Mouse (Mus musculus): ENCODE results near the gene Hsd17b11. TPM values are rescaled to one million over a fixed set of nuclear protein-coding genes. Genes with fewer than 3 reads are reported as not detected.
A peak's percentile ranks its signal among the peaks of the same experiment; 100 is the strongest.

Hsd17b11 gene
- polyA plus RNA-seq, 1 experiment from 2014 or later: 1.5 TPM

DNA sequence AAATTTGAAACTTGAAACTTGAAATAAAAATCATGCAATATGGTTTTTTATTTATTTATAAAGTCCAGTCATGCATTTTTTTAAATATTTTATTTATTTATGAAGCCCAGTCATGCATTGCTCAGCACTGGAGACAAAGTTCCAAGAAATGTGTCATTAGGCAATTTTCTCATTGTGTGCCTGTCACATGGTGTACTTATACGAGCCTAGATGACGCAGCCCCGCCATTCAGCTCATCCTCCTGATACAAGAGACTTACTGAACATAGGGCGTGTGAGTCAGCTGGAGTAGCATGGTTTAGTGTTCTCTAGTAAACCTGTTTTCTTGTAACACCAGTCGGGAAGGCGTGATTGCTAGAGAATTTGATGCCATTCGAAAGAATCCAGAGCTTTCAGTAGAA lies 34.6 kb upstream of the Hsd17b11 start:
- Histone ChIP-seq H3K27me3 (ENCODE audit: control insufficient read depth, insufficient read depth, low read length) (no peaks in the 10 kb centered on the region), H3K4me3 (ENCODE audit: low read depth, low read length) (no peak overlapping the region), H3K4me1 (ENCODE audit: control insufficient read depth, insufficient read depth, low read length) (no peaks in the 10 kb centered on the region), H3K36me3 (ENCODE audit: control insufficient read depth, insufficient read depth, low read length) (peaks cover 7% of the 10 kb centered on the region; the same call in 1 of the 2 replicates), H3K27ac (ENCODE audit: low read depth, low read length) (no peak overlapping the region), H3K9me3 (ENCODE audit: control insufficient read depth, low read length) (no peaks in the 10 kb centered on the region), H3K4me2 (ENCODE audit: low read depth) (no peak overlapping the region), H3K9ac (ENCODE audit: low read length) (no peak overlapping the region)
- ATAC-seq (ENCODE audit: insufficient read depth, low FRiP score, low TSS enrichment) (no peak), DNase-seq (ENCODE audit: low spot score) (no peak)
- WGBS: 89% methylated on average over 7 of the region's 7 CpGs

DNA sequence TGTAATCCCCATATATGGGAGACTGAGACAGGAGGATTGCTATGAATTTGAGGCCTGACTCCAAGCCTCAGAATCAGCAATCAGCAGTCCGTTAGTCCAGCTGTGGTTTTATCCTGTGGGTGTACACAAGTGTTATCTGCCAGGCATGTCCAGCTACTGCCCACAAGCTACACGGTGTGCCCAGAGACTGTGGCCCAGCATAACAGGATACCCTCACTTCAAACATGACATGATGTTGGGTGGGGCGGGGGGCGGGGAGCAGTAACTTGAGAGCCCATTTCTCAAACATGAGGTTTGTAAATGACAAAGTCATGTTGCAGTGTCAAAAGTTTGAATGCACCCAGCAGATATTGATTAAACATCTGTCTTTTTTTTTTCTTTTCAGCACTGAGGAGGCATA lies 34.1 kb upstream of the Hsd17b11 start:
- H3K4me1 ChIP-seq (ENCODE audit: control insufficient read depth, insufficient read depth, low read length): no peaks in the 10 kb centered on the region
- no peaks in the 10 kb centered on the region for H3K27me3 ChIP-seq (ENCODE audit: control insufficient read depth, insufficient read depth, low read length)
- no peak overlapping the region for H3K27ac ChIP-seq (ENCODE audit: low read depth, low read length)
- H3K36me3 ChIP-seq (ENCODE audit: control insufficient read depth, insufficient read depth, low read length): peaks cover 9% of the 10 kb centered on the region; the same call in 1 of the 2 replicates
- H3K4me2 ChIP-seq (ENCODE audit: low read depth): no peak overlapping the region
- H3K4me3 ChIP-seq (ENCODE audit: low read depth, low read length): no peak overlapping the region
- no peaks in the 10 kb centered on the region for H3K9me3 ChIP-seq (ENCODE audit: control insufficient read depth, low read length)
- H3K9ac ChIP-seq (ENCODE audit: low read length): no peak overlapping the region
- ATAC-seq (ENCODE audit: insufficient read depth, low FRiP score, low TSS enrichment) (no peak), DNase-seq (ENCODE audit: low spot score) (no peak)
- 94% methylated on average over 4 of the region's 4 CpGs for WGBS

DNA sequence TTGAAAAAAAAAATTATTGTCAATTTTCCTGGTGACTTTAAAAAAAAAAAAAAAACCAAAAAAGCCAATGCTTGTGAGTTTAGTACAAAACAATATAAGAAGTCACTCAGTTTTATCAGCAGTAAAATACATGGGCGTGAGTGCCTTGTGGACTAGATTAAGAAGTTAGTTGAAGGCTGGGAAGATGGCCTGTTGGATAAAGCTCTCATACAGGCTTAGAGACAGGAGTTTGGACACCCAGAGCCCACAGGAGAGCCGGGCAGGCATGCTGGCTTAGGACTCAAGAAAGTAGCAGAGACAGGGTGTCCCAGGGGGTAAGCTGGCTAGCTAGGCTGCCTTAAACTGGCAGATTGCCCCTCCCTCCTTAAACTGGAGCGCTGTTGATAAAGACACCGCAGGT lies 33.2 kb upstream of the Hsd17b11 start:
- no peak overlapping the region for H3K9ac ChIP-seq (ENCODE audit: low read length)
- H3K27ac ChIP-seq (ENCODE audit: low read depth, low read length): no peak overlapping the region
- 95% methylated on average over 4 of the region's 4 CpGs for WGBS
- ATAC-seq (ENCODE audit: insufficient read depth, low FRiP score, low TSS enrichment) (no peak), DNase-seq (ENCODE audit: low spot score) (no peak)
- peaks cover 8% of the 10 kb centered on the region; the same call in 1 of the 2 replicates for H3K36me3 ChIP-seq (ENCODE audit: control insufficient read depth, insufficient read depth, low read length)
- no peak overlapping the region for H3K4me2 ChIP-seq (ENCODE audit: low read depth)
- H3K4me1 ChIP-seq (ENCODE audit: control insufficient read depth, insufficient read depth, low read length): no peaks in the 10 kb centered on the region
- H3K4me3 ChIP-seq (ENCODE audit: low read depth, low read length): no peak overlapping the region
- H3K9me3 ChIP-seq (ENCODE audit: control insufficient read depth, low read length): no peaks in the 10 kb centered on the region
- H3K27me3 ChIP-seq (ENCODE audit: control insufficient read depth, insufficient read depth, low read length): no peaks in the 10 kb centered on the region

DNA sequence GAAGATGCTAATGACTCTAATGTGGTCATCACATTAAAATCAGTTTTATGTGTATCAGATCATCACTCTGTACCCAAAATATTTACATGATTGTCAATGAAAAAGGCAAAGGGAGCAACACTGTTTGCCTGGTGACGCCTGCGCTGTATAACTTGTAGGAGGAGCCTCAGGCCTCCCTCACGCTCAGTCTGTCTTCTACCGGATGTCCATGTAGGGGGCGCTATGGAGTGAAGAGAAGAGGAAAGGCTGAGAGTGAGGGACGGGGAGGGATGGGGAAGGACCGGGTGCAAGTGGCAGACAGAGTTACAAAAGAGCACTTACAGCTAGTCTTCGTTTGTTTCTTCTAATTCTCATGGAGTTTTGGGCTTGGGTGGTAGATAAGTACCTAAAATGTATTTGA lies 31.2 kb upstream of the Hsd17b11 start:
- Histone ChIP-seq H3K27ac (ENCODE audit: low read depth, low read length) (no peak overlapping the region), H3K4me1 (ENCODE audit: control insufficient read depth, insufficient read depth, low read length) (peaks cover under 1% of the 10 kb centered on the region; the same call in 1 of the 2 replicates), H3K27me3 (ENCODE audit: control insufficient read depth, insufficient read depth, low read length) (no peaks in the 10 kb centered on the region), H3K4me3 (ENCODE audit: low read depth, low read length) (no peak overlapping the region), H3K4me2 (ENCODE audit: low read depth) (no peak overlapping the region), H3K9me3 (ENCODE audit: control insufficient read depth, low read length) (no peaks in the 10 kb centered on the region), H3K9ac (ENCODE audit: low read length) (no peak overlapping the region), H3K36me3 (ENCODE audit: control insufficient read depth, insufficient read depth, low read length) (peaks cover 8% of the 10 kb centered on the region; the same call in 1 of the 2 replicates)
- WGBS: 67% methylated on average over 8 of the region's 8 CpGs
- ATAC-seq (ENCODE audit: insufficient read depth, low FRiP score, low TSS enrichment): no peak
- DNase-seq (ENCODE audit: low spot score): peak; percentile 17

DNA sequence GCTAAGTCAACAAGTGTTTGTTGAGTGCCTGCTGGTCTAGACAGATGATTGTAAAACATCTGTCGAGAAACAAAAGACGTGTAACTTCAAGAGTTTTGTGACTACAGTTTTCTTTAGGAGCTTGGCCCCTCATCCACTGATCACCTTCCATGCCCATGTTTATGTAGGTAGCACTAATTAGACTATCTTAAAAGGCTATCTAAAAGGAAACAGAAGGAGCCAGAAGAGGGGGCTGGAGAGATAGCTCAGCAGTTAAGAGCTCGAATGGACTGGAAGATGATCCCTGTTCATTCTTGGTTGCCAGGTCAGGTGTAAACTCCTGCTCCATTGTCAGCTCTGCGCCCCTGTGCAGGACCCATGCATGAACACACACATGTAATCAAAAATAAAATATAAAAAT lies 26.4 kb upstream of the Hsd17b11 start:
- Histone ChIP-seq H3K36me3 (ENCODE audit: control insufficient read depth, insufficient read depth, low read length) (peaks cover 8% of the 10 kb centered on the region; the same call in 1 of the 2 replicates), H3K27ac (ENCODE audit: low read depth, low read length) (no peak overlapping the region), H3K27me3 (ENCODE audit: control insufficient read depth, insufficient read depth, low read length) (no peaks in the 10 kb centered on the region), H3K4me3 (ENCODE audit: low read depth, low read length) (no peak overlapping the region), H3K4me1 (ENCODE audit: control insufficient read depth, insufficient read depth, low read length) (peaks cover 3% of the 10 kb centered on the region; the same call in 1 of the 2 replicates), H3K9ac (ENCODE audit: low read length) (no peak overlapping the region), H3K4me2 (ENCODE audit: low read depth) (peak overlapping the region; percentile 69), H3K9me3 (ENCODE audit: control insufficient read depth, low read length) (no peaks in the 10 kb centered on the region)
- ATAC-seq (ENCODE audit: insufficient read depth, low FRiP score, low TSS enrichment) (no peak), DNase-seq (ENCODE audit: low spot score) (no peak)
- WGBS: 42% methylated on average over 4 of the region's 4 CpGs

DNA sequence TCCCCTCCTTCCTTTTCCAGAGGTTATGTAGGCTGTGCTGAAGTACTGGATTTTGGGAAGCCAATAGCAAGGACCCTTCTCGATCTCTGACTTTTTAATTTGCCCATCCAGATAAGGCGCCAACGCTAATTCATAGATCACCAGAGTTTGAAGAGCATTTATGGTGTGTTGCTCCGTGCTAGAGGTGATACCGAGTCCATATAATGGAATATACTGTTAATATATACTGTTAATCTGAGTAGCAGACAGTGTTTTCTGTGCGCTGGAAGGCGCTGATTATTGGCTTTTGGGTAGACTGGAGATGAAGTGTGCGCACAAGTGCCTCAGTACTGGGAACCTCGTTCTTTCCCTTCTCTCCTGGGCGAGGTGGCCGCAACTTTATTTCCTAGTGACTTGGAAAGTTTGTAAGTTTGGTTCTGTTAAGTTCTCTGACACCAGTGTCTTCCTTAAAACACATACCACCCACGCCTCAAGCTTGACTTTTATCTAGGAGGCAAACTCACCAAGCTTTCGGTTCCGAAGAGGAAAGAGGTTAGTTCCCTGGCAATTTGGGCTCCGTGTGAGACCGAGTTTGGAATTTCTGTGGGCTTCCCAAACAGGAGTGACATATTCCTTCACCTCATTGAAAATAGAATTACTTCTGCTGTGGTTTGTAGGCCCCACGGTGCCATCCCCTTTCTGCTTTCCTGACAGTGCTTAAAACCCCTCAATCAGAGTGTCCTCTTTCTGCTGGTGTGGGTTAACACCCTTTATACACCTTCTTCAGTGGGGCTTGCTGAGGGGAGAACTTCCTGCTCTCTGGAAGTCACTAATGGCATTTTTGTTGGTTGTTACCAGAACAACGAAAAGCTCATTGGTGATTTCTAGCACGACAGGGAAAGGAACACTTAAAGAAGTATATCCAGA lies 25.7 kb upstream of the Hsd17b11 start:
- Histone ChIP-seq H3K9me3 (ENCODE audit: control insufficient read depth, low read length) (no peaks in the 10 kb centered on the region), H3K27me3 (ENCODE audit: control insufficient read depth, insufficient read depth, low read length) (no peaks in the 10 kb centered on the region), H3K4me2 (ENCODE audit: low read depth) (peak overlapping the region; percentile 69), H3K4me3 (ENCODE audit: low read depth, low read length) (peak overlapping the region; percentile 83), H3K4me1 (ENCODE audit: control insufficient read depth, insufficient read depth, low read length) (peaks cover 3% of the 10 kb centered on the region; the same call in 1 of the 2 replicates), H3K36me3 (ENCODE audit: control insufficient read depth, insufficient read depth, low read length) (peaks cover 8% of the 10 kb centered on the region; the same call in 1 of the 2 replicates), H3K27ac (ENCODE audit: low read depth, low read length) (peak overlapping the region; percentile 53; the same call in 1 of the 2 replicates), H3K9ac (ENCODE audit: low read length) (peak overlapping the region; percentile 92)
- WGBS: 7% methylated on average over 19 of the region's 19 CpGs
- DNase-seq (ENCODE audit: low spot score) (peak; percentile 17), ATAC-seq (ENCODE audit: insufficient read depth, low FRiP score, low TSS enrichment) (peak; percentile 22; the same call in 1 of the 2 replicates)

DNA sequence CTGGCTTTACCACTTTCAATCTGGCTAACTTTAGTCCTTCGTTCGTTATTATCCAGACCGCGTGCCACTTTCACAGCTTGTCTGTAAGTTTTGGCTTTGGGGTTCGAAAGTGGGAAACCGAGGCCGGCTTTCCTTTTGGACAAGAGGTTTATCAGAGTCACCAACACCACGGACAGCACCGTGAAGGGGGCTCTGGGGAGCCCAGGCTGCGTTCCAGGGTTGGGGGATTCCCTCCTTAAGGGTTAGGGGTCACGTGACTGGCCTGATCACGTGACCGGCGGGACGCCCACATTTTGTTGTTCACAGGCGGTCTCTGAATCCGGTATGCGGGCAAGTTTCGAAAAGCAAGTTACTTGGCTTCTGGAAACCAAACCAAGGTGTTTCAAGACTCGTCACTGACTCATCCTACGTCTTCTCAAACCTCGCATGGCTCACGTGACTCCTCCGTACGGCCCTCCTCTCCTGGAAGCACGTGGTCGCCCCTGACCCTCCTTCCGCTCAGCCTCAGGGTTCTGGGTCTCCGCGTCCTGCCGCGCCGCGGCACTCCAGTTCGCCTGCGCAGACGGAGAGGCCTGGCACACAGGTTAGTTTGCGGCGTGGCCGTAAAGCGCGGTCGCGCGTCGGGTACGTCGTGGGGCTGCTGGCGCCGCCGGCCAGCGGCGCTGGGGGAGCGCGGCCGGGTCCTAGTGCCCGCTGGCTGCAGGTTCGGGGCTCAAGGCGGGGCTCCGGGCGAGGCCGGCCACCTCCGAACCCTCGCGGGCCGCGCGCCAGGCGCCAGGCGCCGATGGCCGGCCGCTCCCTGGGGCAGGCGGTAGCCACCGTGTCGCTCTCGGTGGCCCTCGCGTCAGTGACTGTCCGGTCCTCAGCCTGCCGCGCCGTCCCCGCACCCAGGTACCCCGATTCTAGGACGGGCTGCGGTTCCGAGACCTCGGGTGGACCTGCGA lies 24.8 kb upstream of the Hsd17b11 start, which contains the start of gene Nudt9:
Gene Nudt9, plus strand, starts transcription at position 51 of the 944 bp plus-strand sequence.
- H3K9me3 ChIP-seq (ENCODE audit: control insufficient read depth, low read length): no peaks in the 10 kb centered on the region
- peak within 1 kb of the TSS; percentile 69 for H3K4me2 ChIP-seq (ENCODE audit: low read depth)
- peaks cover 7% of the 10 kb centered on the region; the same call in 1 of the 2 replicates for H3K36me3 ChIP-seq (ENCODE audit: control insufficient read depth, insufficient read depth, low read length)
- H3K27ac ChIP-seq (ENCODE audit: low read depth, low read length): peak within 1 kb of the TSS; percentile 79
- H3K27me3 ChIP-seq (ENCODE audit: control insufficient read depth, insufficient read depth, low read length): no peaks in the 10 kb centered on the region
- DNase-seq (ENCODE audit: low spot score): peak; percentile 99
- peak within 1 kb of the TSS; percentile 83 for H3K4me3 ChIP-seq (ENCODE audit: low read depth, low read length)
- peak; percentile 98 for ATAC-seq (ENCODE audit: insufficient read depth, low FRiP score, low TSS enrichment)
- H3K4me1 ChIP-seq (ENCODE audit: control insufficient read depth, insufficient read depth, low read length): peaks cover 3% of the 10 kb centered on the region; the same call in 1 of the 2 replicates
- peak within 1 kb of the TSS; percentile 92 for H3K9ac ChIP-seq (ENCODE audit: low read length)
- 5% methylated on average over 89 of the region's 90 CpGs for WGBS

DNA sequence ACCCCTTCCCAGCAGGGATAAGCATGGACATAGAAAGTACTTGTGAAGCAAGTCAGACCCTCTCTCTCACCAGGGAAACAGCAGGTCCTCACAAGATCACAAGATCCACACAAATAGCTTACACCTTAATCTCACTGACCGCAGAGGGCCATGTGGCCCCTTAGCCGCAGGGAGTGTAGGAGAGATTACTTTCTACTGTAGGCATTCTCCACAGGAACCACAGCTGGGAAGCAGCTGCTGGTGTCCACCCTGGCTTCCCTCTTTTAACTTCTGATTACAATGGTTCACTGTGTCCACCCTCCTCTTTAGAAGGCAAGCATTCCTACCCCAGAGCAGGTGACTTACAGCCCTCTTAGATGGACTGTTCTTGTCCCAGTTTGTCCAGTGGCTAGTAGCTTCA lies 22.0 kb upstream of the Hsd17b11 start:
- WGBS: 43% methylated on average over 2 of the region's 2 CpGs
- no peak overlapping the region for H3K9ac ChIP-seq (ENCODE audit: low read length)
- ATAC-seq (ENCODE audit: insufficient read depth, low FRiP score, low TSS enrichment): no peak

More for the DNA sequence above, 22.0 kb upstream of the Hsd17b11 start:
- Histone ChIP-seq H3K27ac (ENCODE audit: low read depth, low read length) (no peak overlapping the region), H3K27me3 (ENCODE audit: control insufficient read depth, insufficient read depth, low read length) (no peaks in the 10 kb centered on the region), H3K9me3 (ENCODE audit: control insufficient read depth, low read length) (no peaks in the 10 kb centered on the region), H3K36me3 (ENCODE audit: control insufficient read depth, insufficient read depth, low read length) (no peaks in the 10 kb centered on the region), H3K4me2 (ENCODE audit: low read depth) (no peak overlapping the region), H3K4me1 (ENCODE audit: control insufficient read depth, insufficient read depth, low read length) (peaks cover 3% of the 10 kb centered on the region; the same call in 1 of the 2 replicates), H3K4me3 (ENCODE audit: low read depth, low read length) (no peak overlapping the region)
- no peak for DNase-seq (ENCODE audit: low spot score)

Data from neural tube, embryonic 11.5 days (tissue).